Mouse (Mus musculus): ENCODE measurements at regions not wholly inside any gene's neighbourhood (a gene's known extent, or its start where the extent isn't known, plus 50 kb on each side); places are given as distances from the start of the nearest gene placed in this dataset.

DNA sequence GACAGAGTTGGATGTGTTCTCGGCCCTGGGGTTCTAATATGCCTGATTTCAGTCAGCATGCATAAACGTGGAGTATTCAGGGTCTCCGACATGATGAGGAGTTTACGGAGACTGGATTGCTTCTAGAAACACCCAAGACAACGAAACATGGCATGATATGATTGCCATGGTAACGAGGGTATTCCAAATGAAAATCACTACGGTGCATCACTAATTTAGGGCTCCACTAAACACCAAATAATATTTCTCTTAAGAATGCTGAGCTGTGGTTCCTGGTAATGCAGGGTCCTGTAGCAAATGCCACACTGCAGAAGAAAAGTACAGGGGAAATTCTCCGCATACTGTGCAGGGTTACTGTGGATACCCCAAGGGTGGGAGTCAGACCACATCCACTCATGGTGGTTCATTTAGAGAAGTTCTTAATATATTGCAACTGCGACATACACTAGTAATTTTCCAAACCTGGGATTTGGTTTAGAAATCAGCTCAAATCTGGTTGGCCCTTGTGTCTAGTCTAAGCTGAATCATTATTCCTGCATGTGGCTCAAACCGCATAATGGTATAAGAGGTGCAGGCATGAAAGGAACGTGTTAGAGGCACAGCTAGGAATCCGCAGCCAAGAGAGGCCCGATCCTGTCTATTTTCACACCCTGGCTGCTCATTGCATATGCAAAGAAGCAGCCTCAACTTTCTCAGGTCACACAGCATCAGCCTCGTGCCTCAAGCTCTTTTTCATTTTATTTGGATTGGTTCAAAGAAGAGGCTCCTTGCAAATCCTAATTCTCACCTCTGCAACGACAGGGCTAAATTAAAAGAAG lies 77.5 kb upstream of the Pitrm1 start:
- ATAC-seq (no peak), DNase-seq (ENCODE audit: low spot score) (peak; percentile 16)
- H3K4me2 ChIP-seq (ENCODE audit: low read depth, low read length) = no peak overlapping the region
- H3K36me3 ChIP-seq (ENCODE audit: insufficient read depth, low read length) = no peaks in the 10 kb centered on the region
- H3K4me3 ChIP-seq (ENCODE audit: low read length) = no peak overlapping the region
- TF ChIP-seq CTCF (IDR thresholded peaks at IDR 0.05; ENCODE audit: low read depth) = no peak
- H3K9ac ChIP-seq (replicated peaks; ENCODE audit: low read length) = no peak overlapping the region
- whole genome bisulfite sequencing = 45% methylated on average over 15 of the region's 15 CpGs
- peaks cover 5% of the 10 kb centered on the region; the same call in 1 of the 2 replicates for H3K4me1 ChIP-seq (ENCODE audit: insufficient read depth, low read length)
- no peaks in the 10 kb centered on the region for H3K27me3 ChIP-seq (ENCODE audit: insufficient read depth, low read length)
- H3K27ac ChIP-seq = no peak overlapping the region
- H3K9me3 ChIP-seq (ENCODE audit: low read length) = no peaks in the 10 kb centered on the region

DNA sequence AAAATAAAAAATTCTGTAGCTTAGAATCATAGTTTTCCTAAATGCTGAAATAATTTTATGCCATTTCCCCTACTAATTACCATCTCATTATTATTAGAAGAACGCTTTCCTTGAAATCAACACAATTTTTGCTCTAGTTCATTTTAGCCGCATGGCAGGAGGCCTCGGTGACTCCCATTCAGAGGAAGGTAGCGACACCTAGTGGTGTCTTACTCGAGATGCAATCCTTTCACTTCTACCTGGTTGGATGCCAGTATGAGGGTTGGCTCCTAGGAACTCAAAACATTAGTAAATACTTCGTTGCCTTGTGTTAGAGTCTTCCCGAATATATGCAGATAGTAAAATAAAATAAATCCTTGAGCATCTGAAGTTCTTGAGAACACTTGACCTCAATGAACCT lies 76.3 kb upstream of the Pitrm1 start:
- 4% methylated on average over 7 of the region's 7 CpGs for WGBS
- Histone ChIP-seq H3K4me1 (ENCODE audit: insufficient read depth, low read length) (peaks cover 5% of the 10 kb centered on the region; the same call in 1 of the 2 replicates), H3K9me3 (ENCODE audit: low read length) (no peaks in the 10 kb centered on the region), H3K4me2 (ENCODE audit: low read depth, low read length) (0 out of 2 replicates have a peak overlapping the region, but pooled peaks have one; percentile 24), H3K9ac (replicated peaks; ENCODE audit: low read length) (no peak overlapping the region), H3K27ac (no peak overlapping the region), H3K36me3 (ENCODE audit: insufficient read depth, low read length) (no peaks in the 10 kb centered on the region), H3K4me3 (ENCODE audit: low read length) (no peak overlapping the region), H3K27me3 (ENCODE audit: insufficient read depth, low read length) (no peaks in the 10 kb centered on the region)
- peak; percentile 94 for TF ChIP-seq CTCF (IDR thresholded peaks at IDR 0.05; ENCODE audit: low read depth)
- ATAC-seq = peak; percentile 73
- peak; percentile 95 for DNase-seq (ENCODE audit: low spot score)

DNA sequence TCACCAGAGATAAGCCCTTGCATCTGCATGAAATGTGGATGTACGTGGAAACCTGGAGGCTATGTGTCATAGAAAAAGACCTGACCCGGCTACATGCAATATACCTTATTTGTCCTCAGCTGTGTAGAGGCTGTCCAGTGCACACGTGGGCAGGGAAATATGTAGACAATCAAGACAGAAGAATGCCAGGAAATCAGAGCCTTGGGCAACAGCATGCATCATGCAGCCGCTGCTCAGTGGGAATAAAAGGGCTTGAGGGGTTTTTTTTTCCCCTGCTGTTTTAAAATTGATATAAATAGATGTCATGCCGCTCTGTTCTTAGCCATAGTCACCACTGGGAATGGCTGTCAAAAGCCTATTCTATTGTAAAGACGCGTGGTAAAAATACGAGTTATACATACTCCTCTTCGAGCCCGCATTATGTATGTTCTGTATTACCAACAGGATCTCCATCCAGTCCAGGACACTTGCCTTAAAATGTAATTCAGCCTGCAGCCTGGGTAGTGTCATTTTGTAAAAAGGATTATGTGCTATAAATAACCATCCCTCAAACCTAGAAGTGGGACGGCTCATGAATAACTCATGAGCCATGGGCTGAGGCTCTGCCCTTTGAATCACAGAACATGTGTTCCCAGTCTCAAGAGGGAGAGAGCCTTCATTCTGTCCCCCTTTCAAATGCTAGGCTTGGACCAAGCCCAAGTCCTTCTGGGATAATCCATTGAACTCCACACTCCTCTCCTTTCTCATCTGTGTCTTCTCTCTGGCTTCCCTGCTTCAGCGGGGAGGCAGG lies 74.4 kb upstream of the Pitrm1 start:
- Histone ChIP-seq H3K4me1 (ENCODE audit: insufficient read depth, low read length) (peaks cover 5% of the 10 kb centered on the region; the same call in 1 of the 2 replicates), H3K27ac (peak overlapping the region; percentile 12; the same call in 1 of the 2 replicates), H3K4me2 (ENCODE audit: low read depth, low read length) (peak overlapping the region; percentile 16; the same call in 1 of the 2 replicates), H3K4me3 (ENCODE audit: low read length) (no peak overlapping the region), H3K9me3 (ENCODE audit: low read length) (no peaks in the 10 kb centered on the region), H3K9ac (replicated peaks; ENCODE audit: low read length) (no peak overlapping the region), H3K36me3 (ENCODE audit: insufficient read depth, low read length) (no peaks in the 10 kb centered on the region), H3K27me3 (ENCODE audit: insufficient read depth, low read length) (no peaks in the 10 kb centered on the region)
- ATAC-seq = peak; percentile 65
- TF ChIP-seq CTCF (IDR thresholded peaks at IDR 0.05; ENCODE audit: low read depth) = no peak
- peak; percentile 78 for DNase-seq (ENCODE audit: low spot score)
- WGBS = 24% methylated on average over 12 of the region's 12 CpGs

DNA sequence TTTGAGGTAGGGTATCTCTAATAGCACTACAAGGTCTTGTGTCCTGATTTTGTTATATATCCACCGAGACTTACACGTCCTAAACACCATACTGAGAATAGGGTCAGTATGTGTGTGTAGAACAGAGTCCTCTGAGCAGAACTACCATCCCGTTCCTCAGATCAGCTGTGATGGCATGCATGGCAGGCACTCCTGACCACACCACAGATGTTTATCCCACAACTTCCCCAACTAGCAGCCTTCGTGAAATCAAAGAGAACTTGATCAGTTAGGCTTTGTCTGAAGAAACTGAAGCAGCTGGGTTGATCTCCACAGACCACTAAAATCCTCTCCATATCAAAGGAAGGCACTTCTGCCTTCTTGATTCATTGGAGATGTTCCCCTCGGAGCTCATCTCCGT lies 68.3 kb upstream of the Pitrm1 start:
- no peak overlapping the region for H3K9ac ChIP-seq (replicated peaks; ENCODE audit: low read length)
- no peaks in the 10 kb centered on the region for H3K36me3 ChIP-seq (ENCODE audit: insufficient read depth, low read length)
- H3K27ac ChIP-seq = no peak overlapping the region
- H3K4me1 ChIP-seq (ENCODE audit: insufficient read depth, low read length) = no peaks in the 10 kb centered on the region
- ATAC-seq (no peak), DNase-seq (ENCODE audit: low spot score) (no peak)
- no peaks in the 10 kb centered on the region for H3K9me3 ChIP-seq (ENCODE audit: low read length)
- no peak overlapping the region for H3K4me3 ChIP-seq (ENCODE audit: low read length)
- H3K4me2 ChIP-seq (ENCODE audit: low read depth, low read length) = no peak overlapping the region
- no peak for TF ChIP-seq CTCF (IDR thresholded peaks at IDR 0.05; ENCODE audit: low read depth)
- 76% methylated on average over 6 of the region's 6 CpGs for WGBS
- H3K27me3 ChIP-seq (ENCODE audit: insufficient read depth, low read length) = no peaks in the 10 kb centered on the region

DNA sequence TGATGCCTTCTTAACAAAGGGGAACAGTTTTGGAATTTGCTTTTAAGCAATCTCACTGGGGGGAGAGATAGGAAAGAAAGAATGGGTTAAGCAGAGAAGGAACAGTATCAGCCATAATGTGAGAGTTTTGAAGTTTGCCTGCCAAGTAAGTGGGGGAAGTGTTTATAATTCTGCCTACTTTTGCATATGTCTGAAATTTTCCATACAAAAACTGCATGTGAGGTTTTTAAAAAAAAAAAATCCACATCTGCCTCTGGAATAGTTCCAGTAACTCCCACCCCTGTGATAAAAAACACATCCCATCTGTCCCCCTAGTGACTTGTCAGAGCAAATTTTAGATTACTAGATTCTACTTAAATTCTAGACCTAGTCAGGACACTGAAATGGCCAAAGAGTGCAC lies 63.5 kb upstream of the Pitrm1 start:
- Histone ChIP-seq H3K4me2 (ENCODE audit: low read depth, low read length) (no peak overlapping the region), H3K9ac (replicated peaks; ENCODE audit: low read length) (no peak overlapping the region), H3K4me1 (ENCODE audit: insufficient read depth, low read length) (no peaks in the 10 kb centered on the region), H3K36me3 (ENCODE audit: insufficient read depth, low read length) (no peaks in the 10 kb centered on the region), H3K27ac (no peak overlapping the region), H3K9me3 (ENCODE audit: low read length) (no peaks in the 10 kb centered on the region), H3K4me3 (ENCODE audit: low read length) (no peak overlapping the region), H3K27me3 (ENCODE audit: insufficient read depth, low read length) (no peaks in the 10 kb centered on the region)
- ATAC-seq = no peak
- TF ChIP-seq CTCF (IDR thresholded peaks at IDR 0.05; ENCODE audit: low read depth) = no peak
- no peak for DNase-seq (ENCODE audit: low spot score)

DNA sequence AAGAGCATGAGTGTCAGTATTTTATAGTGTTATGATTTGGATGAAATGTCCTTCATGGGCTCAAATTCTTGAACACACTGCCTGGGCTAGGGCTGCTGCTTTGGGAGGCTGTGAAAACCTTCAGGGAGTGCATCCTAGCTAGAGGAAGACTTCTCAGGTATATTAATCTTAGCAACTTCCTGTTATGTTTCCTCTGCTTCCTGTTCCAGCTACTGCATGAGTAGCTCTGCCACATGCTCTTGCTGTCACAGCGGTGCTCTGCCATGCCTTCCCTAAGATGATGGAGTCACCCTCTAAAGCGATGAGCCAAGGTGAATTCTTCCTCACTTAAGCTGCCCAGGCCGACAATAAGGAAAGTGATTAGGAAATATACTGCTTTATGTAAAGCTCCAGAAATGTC lies 60.1 kb upstream of the Pitrm1 start:
- TF ChIP-seq CTCF (IDR thresholded peaks at IDR 0.05; ENCODE audit: low read depth) = no peak
- H3K36me3 ChIP-seq (ENCODE audit: insufficient read depth, low read length) = no peaks in the 10 kb centered on the region
- H3K9ac ChIP-seq (replicated peaks; ENCODE audit: low read length) = no peak overlapping the region
- H3K27me3 ChIP-seq (ENCODE audit: insufficient read depth, low read length) = no peaks in the 10 kb centered on the region
- H3K4me3 ChIP-seq (ENCODE audit: low read length) = no peak overlapping the region
- no peaks in the 10 kb centered on the region for H3K9me3 ChIP-seq (ENCODE audit: low read length)
- no peaks in the 10 kb centered on the region for H3K4me1 ChIP-seq (ENCODE audit: insufficient read depth, low read length)
- ATAC-seq = no peak
- H3K27ac ChIP-seq = no peak overlapping the region
- DNase-seq (ENCODE audit: low spot score) = no peak
- no peak overlapping the region for H3K4me2 ChIP-seq (ENCODE audit: low read depth, low read length)
- WGBS = 87% methylated on average over 3 of the region's 3 CpGs

Measured in hindbrain, postnatal 0 days (tissue).